Mouse (Mus musculus) frontal cortex, adult 2 months (tissue): ENCODE results near the gene Nufip1. TPM values are rescaled to one million over a fixed set of nuclear protein-coding genes. Genes with fewer than 3 reads are reported as not detected.
A peak's percentile ranks its signal among the peaks of the same experiment; 100 is the strongest.

Experiments
- DNase-seq, 2 experiments: peaks; one replicate each; pipeline ENCODE4 v3.0.0; 2022; ENCODE audit warnings: low spot score in 1 of 2; ENCODE audit errors: extremely low spot score in 1 of 2
- polyA plus RNA-seq: library from polyadenylated mRNA; depleted of rRNA; stranded (reverse); fragments of >200 nt; gene quantifications from 2 replicates; pipeline ENCODE4 v1.2.3, GENCODE M21; 2012; rRNA removed

Gene Nufip1
- polyA plus RNA-seq: 6.3 and 7.6 TPM in 2 replicates

- peak; percentile 93 to 96 for DNase-seq
Measured at GRCm38 (mm10) chr14:76110396-76111221, at the start of gene Nufip1, which contains the start of gene Gpalpp1. Nufip1 (plus strand) TSS chr14:76110891. Gpalpp1 (minus strand) TSS chr14:76110760.

GRCm38 (mm10) chr14:76067237-76067636 is 43.5 kb upstream of the Nufip1 start:
- no peak for DNase-seq

- DNase-seq: no peak
Measured at GRCm38 (mm10) chr14:76068296-76068695, 42.4 kb upstream of the Nufip1 start.

GRCm38 (mm10) chr14:76069296-76069695 is 41.4 kb upstream of the Nufip1 start:
- no peak for DNase-seq

- no peak for DNase-seq
Measured at GRCm38 (mm10) chr14:76072626-76073025, 38.1 kb upstream of the Nufip1 start.

- no peak for DNase-seq
Measured at GRCm38 (mm10) chr14:76074206-76074605, 36.5 kb upstream of the Nufip1 start.

- DNase-seq: no peak
Measured at GRCm38 (mm10) chr14:76075721-76076120, 35.0 kb upstream of the Nufip1 start.

GRCm38 (mm10) chr14:76076602-76077001 is 34.1 kb upstream of the Nufip1 start:
- peak; percentile 29 to 65 for DNase-seq

- DNase-seq: peak; percentile 53 to 87
Measured at GRCm38 (mm10) chr14:76077088-76077491, 33.6 kb upstream of the Nufip1 start.

- DNase-seq: no peak
Measured at GRCm38 (mm10) chr14:76081451-76081850, 29.2 kb upstream of the Nufip1 start.

- DNase-seq: no peak
Measured at GRCm38 (mm10) chr14:76082086-76082636, 28.5 kb upstream of the Nufip1 start.

GRCm38 (mm10) chr14:76084188-76084587 is 26.5 kb upstream of the Nufip1 start:
- DNase-seq: no peak

- no peak for DNase-seq
Measured at GRCm38 (mm10) chr14:76097244-76097643, 13.4 kb upstream of the Nufip1 start.

- DNase-seq: no peak
Measured at GRCm38 (mm10) chr14:76097815-76098214, 12.9 kb upstream of the Nufip1 start.

GRCm38 (mm10) chr14:76099543-76099942 is 11.1 kb upstream of the Nufip1 start:
- DNase-seq: no peak

GRCm38 (mm10) chr14:76115744-76116143 is 5.1 kb downstream of the Nufip1 start:
- no peak for DNase-seq

GRCm38 (mm10) chr14:76118963-76119362 is 8.3 kb downstream of the Nufip1 start:
- DNase-seq: no peak

- peak; percentile 26 to 77 for DNase-seq
Measured at GRCm38 (mm10) chr14:76120472-76120871, 9.8 kb downstream of the Nufip1 start.

- peak; percentile 24 to 77 for DNase-seq
Measured at GRCm38 (mm10) chr14:76121901-76122662, 11.4 kb downstream of the Nufip1 start.

GRCm38 (mm10) chr14:76122663-76123058 is 12.0 kb downstream of the Nufip1 start:
- no peak for DNase-seq

GRCm38 (mm10) chr14:76127311-76127710 is 16.6 kb downstream of the Nufip1 start:
- DNase-seq: no peak
